Mouse (Mus musculus): ENCODE results near the gene H60b. TPM values are rescaled to one million over a fixed set of nuclear protein-coding genes. Genes with fewer than 3 reads are reported as not detected.
"Not testable (repeated sequence)": the region's sequence is repeated elsewhere in the genome, so short reads cannot be mapped to it uniquely, and the experiment has no call there.

The H60b gene
- polyA plus RNA-seq, 1 experiment = 0.25 TPM

GRCm38 (mm10) chr10:22274445-22275057 is 116.2 kb downstream of the H60b start:
- H3K4me1 ChIP-seq (ENCODE audit: control insufficient read depth, insufficient read depth, low read length) = no peaks in the 10 kb centered on the region
- no peak overlapping the region for H3K4me3 ChIP-seq (ENCODE audit: insufficient read depth, low read depth, low read length)
- no peak overlapping the region for H3K27ac ChIP-seq (ENCODE audit: insufficient read depth, low read depth, low read length)
- DNase-seq = no peak
- H3K27me3 ChIP-seq (replicated peaks; ENCODE audit: control insufficient read depth, insufficient read depth, low read length) = no peaks in the 10 kb centered on the region
- 15% methylated on average over 19 of the region's 19 CpGs for WGBS
- no peaks in the 10 kb centered on the region for H3K36me3 ChIP-seq (ENCODE audit: control insufficient read depth, insufficient read depth, low read length)
- TF ChIP-seq POLR2A (IDR thresholded peaks at IDR 0.05; ENCODE audit: low read depth, low read length) (no peak), CTCF (conservative IDR thresholded peaks at IDR 0.05; ENCODE audit: insufficient read depth, insufficient read length, low read depth, low read length) (no peak)

DNA sequence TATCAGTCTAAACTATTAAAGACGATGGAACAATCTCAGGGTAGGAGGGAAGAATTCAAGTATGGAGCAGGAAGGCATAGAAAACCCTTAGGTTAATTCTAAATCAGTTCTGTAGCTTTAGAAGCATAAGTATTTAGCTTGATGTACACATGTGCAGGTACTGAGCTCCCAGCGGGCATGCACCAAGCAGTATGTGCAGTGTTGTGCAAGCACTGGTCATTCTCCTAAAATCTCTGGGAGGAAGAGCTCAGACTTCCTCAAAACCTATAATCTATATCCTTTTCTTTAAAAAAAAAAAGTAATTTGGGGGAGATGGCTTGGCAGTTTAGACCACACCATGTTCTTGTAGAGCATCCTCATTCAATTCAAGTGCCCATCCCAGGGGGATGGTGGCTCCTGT is 120.1 kb downstream of the H60b start:
- H3K27ac ChIP-seq (ENCODE audit: insufficient read depth, low read depth, low read length); DNase-seq; H3K4me3 ChIP-seq (ENCODE audit: insufficient read depth, low read depth, low read length); H3K4me1 ChIP-seq (ENCODE audit: control insufficient read depth, insufficient read depth, low read length); H3K27me3 ChIP-seq (replicated peaks; ENCODE audit: control insufficient read depth, insufficient read depth, low read length); H3K36me3 ChIP-seq (ENCODE audit: control insufficient read depth, insufficient read depth, low read length): not testable (repeated sequence)
- 85% methylated on average over 2 of the region's 2 CpGs for WGBS

- 52% methylated on average over 6 of the region's 6 CpGs for WGBS
- Histone ChIP-seq H3K27ac (ENCODE audit: insufficient read depth, low read depth, low read length) (no peak overlapping the region), H3K27me3 (replicated peaks; ENCODE audit: control insufficient read depth, insufficient read depth, low read length) (no peaks in the 10 kb centered on the region), H3K4me1 (ENCODE audit: control insufficient read depth, insufficient read depth, low read length) (no peaks in the 10 kb centered on the region), H3K36me3 (ENCODE audit: control insufficient read depth, insufficient read depth, low read length) (no peaks in the 10 kb centered on the region), H3K4me3 (ENCODE audit: insufficient read depth, low read depth, low read length) (no peak overlapping the region)
- TF ChIP-seq POLR2A (IDR thresholded peaks at IDR 0.05; ENCODE audit: low read depth, low read length) (no peak), CTCF (conservative IDR thresholded peaks at IDR 0.05; ENCODE audit: insufficient read depth, insufficient read length, low read depth, low read length) (no peak)
- DNase-seq = no peak
Observed at GRCm38 (mm10) chr10:22282816-22283215, 124.4 kb downstream of the H60b start.

DNA sequence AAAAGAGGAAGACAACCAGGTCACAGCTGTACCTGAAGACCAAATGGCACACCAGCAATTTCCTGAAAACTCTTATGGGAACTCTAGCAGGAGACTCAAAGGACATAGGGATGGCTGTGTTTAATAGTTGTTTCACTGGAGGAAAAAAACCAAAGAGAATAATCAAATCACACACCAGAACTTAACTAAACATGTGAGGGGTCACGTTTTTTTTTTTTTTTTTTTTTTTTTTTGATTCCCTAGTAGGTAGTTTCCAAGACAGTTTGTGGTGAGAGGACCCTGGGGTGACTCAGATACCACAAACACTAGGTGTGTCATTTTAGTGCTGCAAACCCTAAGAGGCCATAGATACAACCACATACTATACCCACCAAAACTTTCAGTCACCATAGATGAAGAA is 137.3 kb downstream of the H60b start:
- Histone ChIP-seq H3K4me1 (ENCODE audit: control insufficient read depth, insufficient read depth, low read length) (no peaks in the 10 kb centered on the region), H3K27ac (ENCODE audit: insufficient read depth, low read depth, low read length) (no peak overlapping the region), H3K36me3 (ENCODE audit: control insufficient read depth, insufficient read depth, low read length) (no peaks in the 10 kb centered on the region), H3K27me3 (replicated peaks; ENCODE audit: control insufficient read depth, insufficient read depth, low read length) (no peaks in the 10 kb centered on the region), H3K4me3 (ENCODE audit: insufficient read depth, low read depth, low read length) (no peak overlapping the region)
- 50% methylated on average over 1 of the region's 1 CpGs for WGBS
- no peak for DNase-seq
- no peak for TF ChIP-seq POLR2A (IDR thresholded peaks at IDR 0.05; ENCODE audit: low read depth, low read length)
- no peak for TF ChIP-seq CTCF (conservative IDR thresholded peaks at IDR 0.05; ENCODE audit: insufficient read depth, insufficient read length, low read depth, low read length)

GRCm38 (mm10) chr10:22297033-22297762 is 138.8 kb downstream of the H60b start:
- no peaks in the 10 kb centered on the region for H3K4me1 ChIP-seq (ENCODE audit: control insufficient read depth, insufficient read depth, low read length)
- TF ChIP-seq CTCF (conservative IDR thresholded peaks at IDR 0.05; ENCODE audit: insufficient read depth, insufficient read length, low read depth, low read length) (no peak), POLR2A (IDR thresholded peaks at IDR 0.05; ENCODE audit: low read depth, low read length) (no peak)
- DNase-seq = no peak
- H3K36me3 ChIP-seq (ENCODE audit: control insufficient read depth, insufficient read depth, low read length) = no peaks in the 10 kb centered on the region
- no peak overlapping the region for H3K27ac ChIP-seq (ENCODE audit: insufficient read depth, low read depth, low read length)
- 64% methylated on average over 5 of the region's 5 CpGs for WGBS
- H3K27me3 ChIP-seq (replicated peaks; ENCODE audit: control insufficient read depth, insufficient read depth, low read length) = no peaks in the 10 kb centered on the region
- H3K4me3 ChIP-seq (ENCODE audit: insufficient read depth, low read depth, low read length) = no peak overlapping the region

GRCm38 (mm10) chr10:22297766-22298461 is 139.5 kb downstream of the H60b start:
- no peak overlapping the region for H3K27ac ChIP-seq (ENCODE audit: insufficient read depth, low read depth, low read length)
- 41% methylated on average over 8 of the region's 8 CpGs for WGBS
- H3K4me3 ChIP-seq (ENCODE audit: insufficient read depth, low read depth, low read length) = no peak overlapping the region
- no peaks in the 10 kb centered on the region for H3K36me3 ChIP-seq (ENCODE audit: control insufficient read depth, insufficient read depth, low read length)
- DNase-seq = no peak
- no peak for TF ChIP-seq POLR2A (IDR thresholded peaks at IDR 0.05; ENCODE audit: low read depth, low read length)
- no peak for TF ChIP-seq CTCF (conservative IDR thresholded peaks at IDR 0.05; ENCODE audit: insufficient read depth, insufficient read length, low read depth, low read length)
- no peaks in the 10 kb centered on the region for H3K27me3 ChIP-seq (replicated peaks; ENCODE audit: control insufficient read depth, insufficient read depth, low read length)
- no peaks in the 10 kb centered on the region for H3K4me1 ChIP-seq (ENCODE audit: control insufficient read depth, insufficient read depth, low read length)

- Histone ChIP-seq H3K4me1 (ENCODE audit: control insufficient read depth, insufficient read depth, low read length) (no peaks in the 10 kb centered on the region), H3K27ac (ENCODE audit: insufficient read depth, low read depth, low read length) (no peak overlapping the region), H3K4me3 (ENCODE audit: insufficient read depth, low read depth, low read length) (no peak overlapping the region), H3K27me3 (replicated peaks; ENCODE audit: control insufficient read depth, insufficient read depth, low read length) (no peaks in the 10 kb centered on the region), H3K36me3 (ENCODE audit: control insufficient read depth, insufficient read depth, low read length) (no peaks in the 10 kb centered on the region)
- no peak for DNase-seq
- TF ChIP-seq CTCF (conservative IDR thresholded peaks at IDR 0.05; ENCODE audit: insufficient read depth, insufficient read length, low read depth, low read length) = no peak
- TF ChIP-seq POLR2A (IDR thresholded peaks at IDR 0.05; ENCODE audit: low read depth, low read length) = no peak
- 80% methylated on average over 2 of the region's 2 CpGs for WGBS
Observed at GRCm38 (mm10) chr10:22299324-22299723, 140.9 kb downstream of the H60b start.
